Mouse (Mus musculus): Measurements from ENCODE around the gene Olfr429.
"Not testable (repeated sequence)": the region's sequence is repeated elsewhere in the genome, so short reads cannot be mapped to it uniquely, and the experiment has no call there.

Olfr429 gene

GRCm38 (mm10) chr1:174084031-174084430, at the start of gene Olfr429:
Gene Olfr429, plus strand, starts transcription at chr1:174084331.
- no peak for DNase-seq (ENCODE audit: low spot score)

DNA sequence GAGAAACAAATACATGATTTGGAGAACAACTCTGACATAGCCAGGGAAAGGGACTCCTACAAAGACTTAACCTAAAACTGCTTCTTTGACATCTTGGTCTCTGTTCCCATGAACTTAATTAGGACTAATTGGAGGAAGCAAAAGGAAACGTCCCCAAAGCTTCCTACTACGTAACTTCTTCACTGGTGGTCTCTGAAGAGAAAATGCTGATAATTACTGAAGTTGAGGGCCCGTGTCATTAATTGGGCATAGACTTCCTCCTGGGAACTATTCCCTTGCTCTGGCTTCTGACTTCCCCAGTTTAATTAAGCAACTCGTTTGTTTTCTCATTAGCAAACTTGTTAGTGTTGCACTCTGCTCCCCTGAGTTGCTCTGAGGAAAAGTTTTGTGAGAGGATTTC, 48.3 kb upstream of the Olfr429 start:
- DNase-seq (ENCODE audit: low spot score) = no peak

GRCm38 (mm10) chr1:174038480-174038879, 45.7 kb upstream of the Olfr429 start:
- DNase-seq (ENCODE audit: low spot score) = no peak

DNA sequence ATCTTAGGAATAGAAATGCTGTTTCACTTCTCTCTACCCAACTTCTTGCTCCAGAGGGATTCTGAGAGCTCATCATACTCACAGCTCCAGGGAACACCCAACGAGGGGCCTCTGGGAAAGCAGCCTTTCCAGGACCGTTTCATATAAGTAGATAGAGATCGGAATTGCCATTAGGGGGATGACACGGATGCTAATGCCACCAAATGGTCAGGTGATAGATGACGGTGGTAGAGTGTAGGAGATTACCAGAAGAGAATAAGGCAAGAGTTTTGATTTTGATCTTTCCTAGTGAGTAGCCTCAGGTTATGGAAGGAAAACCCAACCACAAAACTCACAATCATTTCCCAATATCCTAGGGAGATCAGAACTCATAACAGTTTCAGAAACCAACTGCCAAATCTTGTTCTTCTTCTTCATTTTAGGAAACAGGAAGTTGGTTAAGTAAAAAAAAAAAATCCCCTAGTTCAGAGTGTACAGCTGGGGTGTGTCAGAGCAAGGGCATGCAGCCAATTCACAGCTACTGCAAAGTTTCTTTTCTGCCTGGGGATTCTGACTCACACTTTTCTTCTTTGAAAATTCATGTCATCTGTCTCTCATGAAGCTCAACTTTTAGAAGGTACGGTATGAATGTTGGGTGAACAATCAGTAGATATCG, 43.5 kb upstream of the Olfr429 start, which contains the start of gene Olfr433:
Gene Olfr433, plus strand, starts transcription at position 183 of the 655 bp plus-strand sequence.
- no peak for DNase-seq (ENCODE audit: low spot score)

- DNase-seq (ENCODE audit: low spot score) = not testable (repeated sequence)
Observed at GRCm38 (mm10) chr1:174042091-174042884, 41.8 kb upstream of the Olfr429 start.

DNA sequence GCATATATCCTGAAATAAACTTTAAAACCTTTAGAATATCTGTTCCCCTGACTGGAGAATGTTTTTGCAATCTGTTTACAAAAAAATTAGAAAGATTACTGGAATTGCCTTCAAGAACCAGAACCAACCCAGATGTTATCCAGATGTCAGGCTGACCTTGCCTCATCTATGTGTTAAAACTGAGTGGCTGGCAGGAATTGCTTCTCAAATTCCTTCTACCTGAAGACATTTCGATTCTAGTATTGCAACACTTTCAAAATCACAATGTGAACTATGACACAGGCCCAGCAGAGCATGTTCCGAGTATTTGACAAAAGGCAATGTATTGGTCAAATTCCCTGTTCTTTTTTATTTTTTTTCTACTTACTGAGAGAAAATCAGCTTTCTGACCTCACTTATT, 39.7 kb upstream of the Olfr429 start:
- no peak for DNase-seq (ENCODE audit: low spot score)

DNA sequence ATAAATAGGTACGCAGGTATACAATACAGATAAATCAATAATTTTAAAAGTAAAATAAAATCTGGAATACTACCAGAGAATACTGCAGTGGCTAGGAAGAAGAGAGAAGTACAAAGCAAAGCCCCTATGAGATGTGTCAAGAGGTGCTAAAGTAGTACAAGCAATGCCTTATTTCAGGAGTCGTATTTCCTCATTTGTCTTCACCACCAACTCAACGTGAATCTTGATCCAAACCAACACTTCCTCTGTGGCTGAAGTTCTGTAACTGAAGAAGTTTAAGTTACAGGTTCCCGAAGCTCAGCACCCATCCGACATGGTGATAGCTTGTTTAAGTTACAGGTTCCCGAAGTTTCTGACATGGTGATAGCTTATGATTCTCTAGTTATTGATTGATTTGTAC, 35.9 kb upstream of the Olfr429 start:
- DNase-seq (ENCODE audit: low spot score) = not testable (repeated sequence)

DNA sequence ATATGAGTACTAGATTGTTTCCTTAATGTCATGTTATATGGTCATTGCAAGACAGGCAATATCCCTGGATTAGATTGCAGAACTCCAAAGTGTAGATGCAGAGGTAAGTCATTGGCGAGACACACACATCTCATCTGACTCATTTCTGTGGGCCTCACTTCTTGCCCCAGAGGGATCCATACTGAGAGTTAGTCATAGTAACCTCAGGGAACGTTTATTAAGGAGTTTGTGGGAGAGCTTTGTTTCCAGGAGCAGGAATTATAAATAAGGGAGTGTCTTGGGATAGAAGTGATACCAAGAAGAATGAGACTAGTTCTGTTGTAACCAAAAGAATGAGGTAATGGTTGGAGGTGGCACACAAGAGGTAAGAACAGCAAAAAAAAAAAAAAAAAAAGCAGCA, 35.2 kb upstream of the Olfr429 start, which contains the start of gene Olfr432:
Gene Olfr432, plus strand, starts transcription at position 313 of the 400 bp plus-strand sequence.
- DNase-seq (ENCODE audit: low spot score) = no peak

GRCm38 (mm10) chr1:174049357-174049756, 34.8 kb upstream of the Olfr429 start:
- not testable (repeated sequence) for DNase-seq (ENCODE audit: low spot score)

- no peak for DNase-seq (ENCODE audit: low spot score)
Observed at GRCm38 (mm10) chr1:174050532-174050931, 33.6 kb upstream of the Olfr429 start.

GRCm38 (mm10) chr1:174051515-174051914, 32.6 kb upstream of the Olfr429 start:
- DNase-seq (ENCODE audit: low spot score) = no peak

DNA sequence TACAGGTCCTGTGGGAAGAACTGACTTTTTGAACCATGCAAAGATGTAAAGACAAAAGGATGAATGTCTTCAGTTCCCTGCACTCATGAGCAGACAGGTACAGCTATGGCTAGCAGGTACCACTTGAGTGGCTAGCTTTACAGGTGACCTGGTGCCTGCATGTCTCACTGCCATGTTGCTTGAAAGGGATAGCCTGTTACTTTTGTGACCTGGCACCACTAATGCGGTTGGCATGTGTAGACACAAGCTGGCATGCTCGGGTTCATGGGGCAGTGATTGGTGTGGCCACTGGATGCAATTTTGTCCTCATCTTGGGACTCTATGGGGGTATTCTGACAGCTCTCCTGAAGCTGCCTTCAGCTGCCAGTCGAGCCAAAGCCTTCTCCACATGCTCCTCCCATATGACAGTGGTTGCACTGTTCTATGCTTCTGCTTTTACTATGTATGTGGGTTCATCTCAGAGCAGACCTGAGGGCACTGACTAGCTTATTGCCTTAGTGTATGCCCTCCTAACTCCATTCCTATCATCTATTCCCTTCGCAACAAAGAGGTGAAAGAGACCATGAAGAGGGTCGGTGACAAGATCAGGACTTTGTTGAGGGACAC, 32.1 kb upstream of the Olfr429 start:
- no peak for DNase-seq (ENCODE audit: low spot score)

GRCm38 (mm10) chr1:174052981-174053380, 31.1 kb upstream of the Olfr429 start:
- no peak for DNase-seq (ENCODE audit: low spot score)

DNA sequence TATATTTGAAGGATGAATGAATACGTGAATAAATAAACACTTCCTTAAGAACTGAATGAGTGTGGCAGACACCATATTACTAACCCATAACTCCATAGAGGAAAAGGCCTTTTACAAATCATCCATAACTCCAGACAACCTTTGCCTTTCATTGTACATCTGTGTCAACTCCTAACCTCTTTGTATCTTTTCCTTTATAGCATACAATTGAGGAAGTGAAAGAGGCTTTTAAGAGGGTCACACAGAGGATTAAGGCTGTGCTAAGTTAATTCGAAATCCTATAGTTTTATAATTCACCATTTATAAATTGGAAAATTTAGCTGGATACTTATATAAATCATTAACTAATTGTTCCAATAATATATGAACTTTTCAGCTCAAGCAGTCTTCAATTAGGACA, 28.9 kb upstream of the Olfr429 start:
- DNase-seq (ENCODE audit: low spot score) = no peak

- DNase-seq (ENCODE audit: low spot score) = no peak
Observed at GRCm38 (mm10) chr1:174066305-174066704, 17.8 kb upstream of the Olfr429 start, which contains the start of gene Olfr430. Gene Olfr430, plus strand, starts transcription at chr1:174066605.

GRCm38 (mm10) chr1:174096591-174096990, 12.5 kb downstream of the Olfr429 start, which contains the start of gene Olfr427:
Gene Olfr427, plus strand, starts transcription at chr1:174096891.
- no peak for DNase-seq (ENCODE audit: low spot score)

GRCm38 (mm10) chr1:174103735-174104134, 19.6 kb downstream of the Olfr429 start:
- no peak for DNase-seq (ENCODE audit: low spot score)

GRCm38 (mm10) chr1:174121062-174121461, 36.9 kb downstream of the Olfr429 start, which contains the start of gene Olfr231:
Gene Olfr231, minus strand, starts transcription at chr1:174121162.
- DNase-seq (ENCODE audit: low spot score) = no peak

DNA sequence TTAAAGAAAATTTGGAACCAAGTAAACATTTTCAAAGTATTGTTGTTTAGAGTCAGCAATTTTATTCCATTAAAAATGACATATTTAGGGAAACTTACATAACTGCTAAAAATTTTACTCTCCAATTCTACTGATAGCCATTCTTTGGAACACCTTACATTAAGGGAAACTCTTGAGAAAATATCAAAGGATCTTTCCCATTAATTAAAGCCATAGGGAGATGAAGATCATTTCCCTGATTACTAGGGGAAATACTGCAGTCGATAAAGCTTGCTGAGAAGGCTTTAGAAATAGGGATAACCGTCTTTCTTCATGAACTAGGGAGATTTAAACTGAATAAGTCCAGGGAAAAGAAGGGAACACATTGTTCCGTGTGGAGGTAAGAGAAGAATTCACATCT, 47.1 kb downstream of the Olfr429 start, which contains the start of gene Olfr424:
Gene Olfr424, plus strand, starts transcription at position 301 of the 400 bp plus-strand sequence.
- DNase-seq (ENCODE audit: low spot score) = no peak

DNA sequence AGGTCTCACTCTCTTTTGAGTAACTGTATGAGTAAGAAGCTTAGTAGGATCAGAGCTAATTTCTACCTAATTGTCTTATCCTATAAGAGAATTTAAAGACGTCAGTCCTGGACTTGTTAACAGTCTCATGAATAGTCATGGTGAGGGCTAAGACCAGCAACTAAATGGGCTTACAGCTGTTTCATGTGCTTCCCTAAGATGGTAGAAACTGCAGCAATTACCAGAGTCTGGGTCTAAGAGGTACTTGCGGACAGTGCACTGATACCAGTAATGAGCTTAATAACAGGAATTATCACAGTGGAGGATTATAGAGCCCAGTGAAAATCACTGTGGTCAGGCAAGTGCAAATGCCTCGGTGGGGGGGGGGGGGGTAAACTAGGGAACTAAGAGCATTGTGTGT, 47.9 kb downstream of the Olfr429 start:
- no peak for DNase-seq (ENCODE audit: low spot score)
